Mouse (Mus musculus) heart, adult 2 months (tissue): ENCODE results near the gene Slc4a3.

ENCODE experiments used
- CTCF ChIP-seq: fragments of 200-600 bp; IDR thresholded peaks from 2 replicates; pipeline ENCODE4 v1.8.1; 2022; ENCODE audit warnings: antibody characterized with exemption, mild to moderate bottlenecking, moderate library complexity
- POLR2A ChIP-seq: fragments of 200-500 bp; IDR thresholded peaks from 2 replicates; pipeline ENCODE4 v1.6.1; 2011; ENCODE audit warnings: mild to moderate bottlenecking, low read depth, low read length, control low read depth; ENCODE audit not compliant: insufficient read depth

GRCm38 (mm10) chr1:75581936-75582624, 36.0 kb downstream of the Slc4a3 start:
- TF ChIP-seq POLR2A (no peak), CTCF (no peak)
